Mouse (Mus musculus): Measurements from ENCODE around the gene Gm11492.

DNA sequence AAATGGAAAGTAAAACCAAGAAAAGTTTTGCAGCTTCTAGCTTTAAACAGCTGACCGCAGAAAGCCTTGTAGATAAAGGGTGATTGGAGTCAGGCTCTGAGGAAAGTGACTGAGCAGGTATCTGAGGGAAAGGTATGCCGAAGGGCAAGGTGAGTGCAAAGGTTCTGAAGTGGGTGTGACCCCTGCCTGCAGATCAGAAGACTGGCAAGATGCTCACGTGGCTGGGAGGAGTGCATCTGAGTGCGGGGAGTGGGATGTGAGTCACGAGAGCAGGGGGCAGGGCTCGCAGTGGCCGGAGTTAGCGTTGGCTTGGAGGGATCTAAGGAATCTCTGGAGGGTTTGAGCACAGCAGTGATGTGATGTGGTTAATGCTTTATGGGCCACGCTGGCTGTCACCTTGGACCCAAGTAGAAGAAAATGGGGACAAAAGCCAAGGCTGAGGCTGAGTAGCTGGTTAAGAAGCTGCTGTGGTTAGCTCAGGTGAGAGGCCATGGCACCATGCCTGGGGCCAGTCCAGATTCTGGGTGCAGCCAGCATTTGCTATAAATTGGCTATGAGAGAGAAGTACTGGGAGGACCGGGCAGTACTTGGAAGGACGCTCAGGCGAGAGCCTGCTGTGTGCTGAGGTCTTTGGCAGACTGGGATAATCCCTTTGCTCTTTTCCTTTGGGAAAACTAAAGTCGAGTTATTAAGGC, 33.1 kb downstream of the Gm11492 start:
- no peak for TF ChIP-seq CTCF (IDR thresholded peaks at IDR 0.05; ENCODE audit: borderline replicate concordance, insufficient read depth, low read length)
- TF ChIP-seq POLR2A (IDR thresholded peaks at IDR 0.05; ENCODE audit: low read depth, low read length): no peak

Measured in embryonic fibroblast, embryonic 13.5 days (primary cell).